Mouse (Mus musculus) kidney, postnatal 14 days (tissue): Measurements from ENCODE around the gene N6amt1.

Experiments
- DNase-seq: peaks from one replicate; pipeline ENCODE4 v3.0.0; 2022; ENCODE audit warnings: mixed read lengths

N6amt1 gene

GRCm38 (mm10) chr16:87354075-87354583 is at the start of gene N6amt1:
TSS of gene N6amt1 (plus strand) at chr16:87354185.
- peak; percentile 95 for DNase-seq

GRCm38 (mm10) chr16:87305251-87306011 is 48.6 kb upstream of the N6amt1 start:
- peak; percentile 23 for DNase-seq

- DNase-seq = no peak
Observed at GRCm38 (mm10) chr16:87307109-87307735, 46.8 kb upstream of the N6amt1 start.

- no peak for DNase-seq
Observed at GRCm38 (mm10) chr16:87310659-87311058, 43.3 kb upstream of the N6amt1 start.

- no peak for DNase-seq
Observed at GRCm38 (mm10) chr16:87318200-87318811, 35.7 kb upstream of the N6amt1 start.

GRCm38 (mm10) chr16:87318998-87319397 is 35.0 kb upstream of the N6amt1 start:
- DNase-seq = no peak

GRCm38 (mm10) chr16:87319541-87320251 is 34.3 kb upstream of the N6amt1 start:
- DNase-seq = peak; percentile 5

GRCm38 (mm10) chr16:87320252-87320555 is 33.8 kb upstream of the N6amt1 start:
- no peak for DNase-seq

GRCm38 (mm10) chr16:87324571-87324970 is 29.4 kb upstream of the N6amt1 start:
- DNase-seq = peak; percentile 53

- DNase-seq = no peak
Observed at GRCm38 (mm10) chr16:87329986-87330385, 24.0 kb upstream of the N6amt1 start.

- DNase-seq = peak; percentile 19
Observed at GRCm38 (mm10) chr16:87334756-87335155, 19.2 kb upstream of the N6amt1 start.

GRCm38 (mm10) chr16:87341043-87341572 is 12.9 kb upstream of the N6amt1 start:
- no peak for DNase-seq

- DNase-seq = no peak
Observed at GRCm38 (mm10) chr16:87348133-87348532, 5.9 kb upstream of the N6amt1 start.

GRCm38 (mm10) chr16:87351386-87352105 is 2.4 kb upstream of the N6amt1 start:
- DNase-seq = no peak

GRCm38 (mm10) chr16:87353605-87354004 is 380 bp upstream of the N6amt1 start:
- no peak for DNase-seq

GRCm38 (mm10) chr16:87354748-87355147 is 763 bp downstream of the N6amt1 start:
- no peak for DNase-seq

- DNase-seq = no peak
Observed at GRCm38 (mm10) chr16:87360096-87360495, 6.1 kb downstream of the N6amt1 start.

GRCm38 (mm10) chr16:87364231-87364630 is 10.2 kb downstream of the N6amt1 start:
- peak; percentile 60 for DNase-seq

GRCm38 (mm10) chr16:87366035-87366434 is 12.1 kb downstream of the N6amt1 start:
- DNase-seq = peak; percentile 52

- DNase-seq = no peak
Observed at GRCm38 (mm10) chr16:87366445-87366844, 12.5 kb downstream of the N6amt1 start.

GRCm38 (mm10) chr16:87382996-87383395 is 29.0 kb downstream of the N6amt1 start:
- DNase-seq = no peak

GRCm38 (mm10) chr16:87384366-87384765 is 30.4 kb downstream of the N6amt1 start:
- no peak for DNase-seq
